Mouse (Mus musculus) limb, embryonic 13.5 days (tissue): ENCODE results near the gene Kcnj15. TPM values are rescaled to one million over a fixed set of nuclear protein-coding genes. Genes with fewer than 3 reads are reported as not detected.

Experiments
- ATAC-seq: fragments of 200-750 bp; cut with Nextera tagmentation; 2 replicates; pipeline ENCODE4 v1.8.0; 2017; ENCODE audit warnings: low read depth, moderate number of reproducible peaks, moderate TSS enrichment; ENCODE audit not compliant: low FRiP score
- H3K27ac ChIP-seq: fragments of 300-500 bp; sonication (generic); 2 replicates; pipeline ENCODE4 v1.5.1; 2015; ENCODE audit warnings: inconsistent platforms, mild to moderate bottlenecking, moderate library complexity
- H3K27me3 ChIP-seq: fragments of 300-500 bp; sonication (generic); 2 replicates; pipeline ENCODE4 v1.6.1; 2015; ENCODE audit warnings: mild to moderate bottlenecking, inconsistent platforms
- H3K36me3 ChIP-seq: fragments of 300-500 bp; sonication (generic); 2 replicates; pipeline ENCODE4 v1.6.1; 2015; ENCODE audit warnings: inconsistent platforms, mild to moderate bottlenecking, moderate library complexity
- H3K4me1 ChIP-seq: fragments of 300-500 bp; sonication (generic); 2 replicates; pipeline ENCODE4 v1.6.1; 2015; ENCODE audit warnings: inconsistent platforms
- H3K4me2 ChIP-seq: fragments of 300-500 bp; sonication (generic); replicated peaks from 2 replicates; pipeline ENCODE4 v1.6.1; 2015; ENCODE audit warnings: inconsistent platforms, mild to moderate bottlenecking, moderate library complexity
- H3K4me3 ChIP-seq: fragments of 300-500 bp; sonication (generic); 2 replicates; pipeline ENCODE4 v1.5.1; 2015; ENCODE audit warnings: moderate library complexity, mild to moderate bottlenecking, inconsistent platforms
- H3K9ac ChIP-seq: fragments of 300-500 bp; sonication (generic); 2 replicates; pipeline ENCODE4 v1.6.1; 2015; ENCODE audit warnings: mild to moderate bottlenecking, inconsistent platforms
- H3K9me3 ChIP-seq: fragments of 300-500 bp; sonication (generic); 2 replicates; pipeline ENCODE4 v1.6.1; 2016; ENCODE audit warnings: inconsistent platforms
- WGBS: fragments of 180-500 bp; shearing (Covaris S2); methylation state at CpG from one replicate; pipeline ENCODE4 v1.1.7; 2015; 5-methylcytosine and 5-hydroxymethylcytosine counted together
- polyA plus RNA-seq: library from polyadenylated mRNA; unstranded; fragments of >200 nt; fragmentation: Nextera tagmentation; extraction: Ambion mirVana; gene quantifications from 2 replicates; pipeline ENCODE4 v1.2.1, GENCODE M21; 2015

Kcnj15 gene
- polyA plus RNA-seq, 1 experiment from 2014 or later, result 1.3 TPM

DNA sequence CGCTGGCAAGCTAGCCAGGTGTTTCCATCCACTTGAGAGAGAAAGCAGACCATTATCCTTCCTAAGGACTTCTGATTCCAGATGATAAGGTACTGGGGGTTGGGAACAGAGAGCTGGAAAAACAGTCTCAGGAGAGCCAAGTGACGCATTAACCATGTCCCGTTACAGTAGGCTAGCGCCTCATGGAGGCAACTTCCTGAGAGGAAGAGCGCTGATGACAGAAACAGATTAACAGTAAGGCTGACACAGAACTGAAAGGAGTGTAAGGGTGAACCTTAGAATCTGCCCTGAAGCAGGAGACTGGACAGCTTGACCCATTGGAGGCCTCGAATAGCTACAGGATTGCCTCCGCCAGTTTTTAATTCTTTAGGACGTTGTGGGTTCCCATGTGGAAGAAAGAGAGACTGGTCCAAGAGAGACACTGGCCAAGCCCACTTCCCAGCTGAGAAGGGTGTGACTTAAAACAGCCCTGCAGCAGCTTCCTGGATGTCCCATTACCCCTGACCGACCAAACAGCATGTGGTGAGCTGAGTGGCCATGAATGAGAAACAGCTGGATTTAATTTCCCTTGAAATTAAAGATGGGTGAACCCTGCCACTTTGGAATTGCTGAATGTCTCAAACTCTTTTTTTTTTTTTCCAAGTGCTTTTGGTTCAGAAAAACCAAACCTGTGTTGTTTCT is 64.7 kb downstream of the Kcnj15 start:
- H3K4me3 ChIP-seq, result no peak overlapping the region
- H3K4me1 ChIP-seq, result peaks cover 11% of the 10 kb centered on the region
- H3K4me2 ChIP-seq, result no peak overlapping the region
- H3K9ac ChIP-seq, result no peak overlapping the region
- no peak overlapping the region for H3K27ac ChIP-seq
- 31% methylated on average over 9 of the region's 9 CpGs for WGBS
- H3K27me3 ChIP-seq, result no peaks in the 10 kb centered on the region
- no peaks in the 10 kb centered on the region for H3K36me3 ChIP-seq
- no peaks in the 10 kb centered on the region for H3K9me3 ChIP-seq
- ATAC-seq, result 0 out of 2 replicates have a peak, but pooled peaks have one; percentile 28

DNA sequence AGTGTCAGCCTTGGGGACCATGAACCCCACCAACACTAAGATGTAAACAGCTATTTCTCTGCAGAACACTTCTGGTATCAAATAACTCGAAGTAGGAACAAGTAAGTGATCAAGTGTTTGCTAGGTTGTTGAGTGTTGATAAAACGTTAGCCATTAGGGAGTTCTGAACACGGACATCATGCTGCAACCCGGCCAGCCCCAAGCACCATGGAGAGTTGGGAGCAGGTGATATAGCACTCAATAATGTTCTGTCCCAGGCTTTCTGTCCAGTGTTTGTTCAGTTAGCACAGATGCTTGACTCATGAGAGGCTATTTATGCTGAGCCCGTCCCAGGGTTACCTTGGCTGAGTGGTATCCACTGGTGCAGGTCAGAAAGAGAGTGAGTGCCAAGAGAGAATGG is 74.8 kb downstream of the Kcnj15 start:
- no peaks in the 10 kb centered on the region for H3K9me3 ChIP-seq
- H3K9ac ChIP-seq, result no peak overlapping the region
- H3K36me3 ChIP-seq, result no peaks in the 10 kb centered on the region
- 89% methylated on average over 5 of the region's 5 CpGs for WGBS
- no peaks in the 10 kb centered on the region for H3K27me3 ChIP-seq
- H3K4me2 ChIP-seq, result no peak overlapping the region
- ATAC-seq, result no peak
- H3K4me1 ChIP-seq, result no peaks in the 10 kb centered on the region
- no peak overlapping the region for H3K4me3 ChIP-seq
- H3K27ac ChIP-seq, result no peak overlapping the region

- H3K4me2 ChIP-seq, result peak overlapping the region; percentile 44
- H3K9me3 ChIP-seq, result no peaks in the 10 kb centered on the region
- no peaks in the 10 kb centered on the region for H3K36me3 ChIP-seq
- 26% methylated on average over 28 of the region's 28 CpGs for WGBS
- H3K4me3 ChIP-seq, result no peak overlapping the region
- ATAC-seq, result peak; percentile 73
- H3K4me1 ChIP-seq, result peaks cover 12% of the 10 kb centered on the region
- H3K27ac ChIP-seq, result peak overlapping the region; percentile 15; the same call in 1 of the 2 replicates
- 0 out of 2 replicates have a peak, but pooled peaks cover 7% of the 10 kb centered on the region for H3K27me3 ChIP-seq
- no peak overlapping the region for H3K9ac ChIP-seq
These were observed 83.8 kb downstream of the Kcnj15 start for GRCm38 (mm10) chr16:95340885-95341791.

DNA sequence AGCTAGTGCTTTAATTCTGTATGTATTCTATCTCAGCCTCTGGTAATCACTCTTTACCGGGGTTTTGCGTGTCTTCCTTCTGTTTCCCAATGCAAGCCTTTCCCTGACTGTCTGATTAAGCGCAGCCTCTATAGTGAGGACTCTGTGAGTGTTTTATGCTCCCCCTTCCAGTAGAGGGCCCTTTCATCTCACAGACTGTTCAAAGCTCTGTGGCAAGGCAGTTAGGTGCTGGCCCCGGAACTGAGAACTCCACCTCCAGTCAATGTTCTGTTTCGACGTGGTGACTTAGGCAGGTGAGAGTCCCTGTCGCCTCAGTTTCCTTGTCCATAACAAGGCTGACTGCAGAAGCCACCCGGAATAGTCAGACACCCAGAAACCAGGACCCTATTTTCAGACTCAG is 84.7 kb downstream of the Kcnj15 start:
- WGBS, result 70% methylated on average over 8 of the region's 8 CpGs
- peaks cover 15% of the 10 kb centered on the region for H3K4me1 ChIP-seq
- H3K4me3 ChIP-seq, result no peak overlapping the region
- H3K4me2 ChIP-seq, result no peak overlapping the region
- H3K27me3 ChIP-seq, result 0 out of 2 replicates have a peak, but pooled peaks cover 7% of the 10 kb centered on the region
- no peak overlapping the region for H3K9ac ChIP-seq
- H3K9me3 ChIP-seq, result no peaks in the 10 kb centered on the region
- H3K27ac ChIP-seq, result no peak overlapping the region
- no peak for ATAC-seq
- no peaks in the 10 kb centered on the region for H3K36me3 ChIP-seq

DNA sequence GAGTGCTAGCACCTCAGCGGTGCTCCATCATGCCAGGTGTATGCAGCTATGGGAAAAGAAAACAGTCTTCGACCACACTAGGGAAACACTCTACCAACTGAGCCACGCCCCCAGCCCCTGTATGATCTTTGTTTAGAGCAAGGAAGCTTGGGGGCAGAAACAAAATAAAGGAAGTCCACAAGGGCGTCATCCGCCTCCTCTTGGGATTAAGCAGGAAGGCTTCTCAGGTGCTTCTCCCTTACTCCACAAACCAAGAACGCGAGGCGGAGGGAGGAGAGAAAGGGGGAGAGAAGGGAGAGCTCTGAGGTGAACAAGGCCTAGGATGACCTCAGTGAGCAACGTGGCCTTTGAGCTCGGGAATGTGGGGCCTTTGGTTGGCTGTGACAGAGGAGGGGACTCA is 87.6 kb downstream of the Kcnj15 start:
- Histone ChIP-seq H3K27ac (no peak overlapping the region), H3K36me3 (no peaks in the 10 kb centered on the region), H3K4me2 (no peak overlapping the region), H3K9ac (no peak overlapping the region), H3K27me3 (0 out of 2 replicates have a peak, but pooled peaks cover 7% of the 10 kb centered on the region), H3K9me3 (no peaks in the 10 kb centered on the region), H3K4me1 (peaks cover 21% of the 10 kb centered on the region), H3K4me3 (no peak overlapping the region)
- WGBS, result 74% methylated on average over 10 of the region's 10 CpGs
- ATAC-seq, result no peak

GRCm38 (mm10) chr16:95345882-95346281 is 88.5 kb downstream of the Kcnj15 start:
- Histone ChIP-seq H3K27ac (no peak overlapping the region), H3K4me1 (peaks cover 18% of the 10 kb centered on the region), H3K4me2 (no peak overlapping the region), H3K27me3 (0 out of 2 replicates have a peak, but pooled peaks cover 7% of the 10 kb centered on the region), H3K9ac (no peak overlapping the region), H3K9me3 (no peaks in the 10 kb centered on the region), H3K4me3 (no peak overlapping the region), H3K36me3 (no peaks in the 10 kb centered on the region)
- ATAC-seq, result no peak
- 2% methylated on average over 5 of the region's 7 CpGs for WGBS

- Histone ChIP-seq H3K4me2 (no peak overlapping the region), H3K27me3 (0 out of 2 replicates have a peak, but pooled peaks cover 7% of the 10 kb centered on the region), H3K4me1 (peaks cover 12% of the 10 kb centered on the region), H3K9ac (no peak overlapping the region), H3K4me3 (no peak overlapping the region), H3K9me3 (no peaks in the 10 kb centered on the region), H3K27ac (no peak overlapping the region), H3K36me3 (no peaks in the 10 kb centered on the region)
- ATAC-seq, result no peak
- 30% methylated on average over 3 of the region's 3 CpGs for WGBS
These were observed 89.8 kb downstream of the Kcnj15 start for GRCm38 (mm10) chr16:95347202-95347601.

DNA sequence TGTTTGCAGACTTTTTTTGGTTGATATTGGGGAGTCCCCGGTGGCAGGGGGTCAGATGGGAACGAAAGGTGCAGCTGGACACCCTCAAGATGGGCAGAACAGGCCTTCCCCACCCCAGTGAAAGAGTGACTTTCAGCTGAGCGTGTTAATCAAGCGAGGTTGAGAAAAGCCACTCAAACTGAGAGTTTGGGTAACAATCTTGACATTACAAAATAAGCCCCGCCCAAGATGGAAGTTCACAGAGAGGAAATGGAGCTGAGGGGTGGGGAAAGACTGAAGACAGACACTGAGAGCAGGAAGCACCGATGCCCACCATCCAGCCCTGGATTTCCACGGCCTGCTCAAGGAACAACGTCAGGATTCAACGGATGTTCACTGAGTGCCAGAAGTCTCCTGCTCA is 91.2 kb downstream of the Kcnj15 start:
- Histone ChIP-seq H3K36me3 (no peaks in the 10 kb centered on the region), H3K4me2 (no peak overlapping the region), H3K27ac (no peak overlapping the region), H3K4me1 (peaks cover 21% of the 10 kb centered on the region), H3K9me3 (no peaks in the 10 kb centered on the region), H3K9ac (no peak overlapping the region), H3K27me3 (no peaks in the 10 kb centered on the region), H3K4me3 (no peak overlapping the region)
- 85% methylated on average over 9 of the region's 9 CpGs for WGBS
- no peak for ATAC-seq

DNA sequence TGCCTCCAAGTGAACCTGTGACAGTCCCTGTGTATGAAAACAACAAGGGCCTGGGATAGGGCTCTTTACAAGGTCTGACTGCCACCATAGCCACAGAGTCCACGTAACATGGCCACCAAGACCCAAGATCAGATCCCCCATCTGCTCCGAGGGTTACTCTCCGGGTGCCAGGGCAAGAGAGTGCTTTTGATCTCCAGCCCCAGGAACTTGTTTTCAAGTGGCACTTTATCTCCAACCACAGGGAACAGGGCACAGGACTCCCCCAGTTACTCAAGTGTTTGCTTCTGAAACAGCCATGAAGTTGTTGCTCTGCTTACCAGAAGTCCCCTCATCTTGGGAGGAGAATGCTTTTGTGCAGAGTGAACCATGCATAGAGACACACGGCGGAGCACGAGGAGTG is 92.0 kb downstream of the Kcnj15 start:
- Histone ChIP-seq H3K27me3 (no peaks in the 10 kb centered on the region), H3K4me3 (no peak overlapping the region), H3K36me3 (no peaks in the 10 kb centered on the region), H3K9me3 (no peaks in the 10 kb centered on the region), H3K4me1 (peaks cover 27% of the 10 kb centered on the region), H3K4me2 (no peak overlapping the region), H3K9ac (no peak overlapping the region), H3K27ac (no peak overlapping the region)
- WGBS, result 91% methylated on average over 6 of the region's 6 CpGs
- no peak for ATAC-seq

DNA sequence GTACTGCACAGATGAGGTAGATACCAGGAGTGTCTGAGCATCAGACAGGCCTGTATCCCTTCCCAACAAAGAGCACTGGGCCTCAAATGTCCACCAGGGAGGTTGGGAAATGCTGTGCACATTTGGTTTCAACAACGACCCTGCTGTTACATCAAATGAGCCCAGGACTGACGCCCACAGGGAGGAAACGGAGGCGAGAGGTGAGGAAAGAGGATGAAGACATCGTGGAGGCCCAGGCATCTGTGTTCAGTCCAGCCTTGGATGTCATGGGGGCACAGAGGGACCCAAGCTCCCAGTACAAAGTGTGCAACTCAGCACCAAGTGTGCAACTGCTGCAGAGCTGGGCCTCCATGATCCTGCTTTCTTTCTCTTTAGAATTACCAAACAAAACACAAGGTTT is 92.4 kb downstream of the Kcnj15 start:
- Histone ChIP-seq H3K27me3 (no peaks in the 10 kb centered on the region), H3K4me2 (no peak overlapping the region), H3K36me3 (no peaks in the 10 kb centered on the region), H3K9me3 (no peaks in the 10 kb centered on the region), H3K4me3 (no peak overlapping the region), H3K27ac (no peak overlapping the region), H3K4me1 (peaks cover 27% of the 10 kb centered on the region), H3K9ac (no peak overlapping the region)
- WGBS, result 55% methylated on average over 5 of the region's 5 CpGs
- no peak for ATAC-seq
